Mouse (Mus musculus): ENCODE data around the gene Slc35g2.

DNA sequence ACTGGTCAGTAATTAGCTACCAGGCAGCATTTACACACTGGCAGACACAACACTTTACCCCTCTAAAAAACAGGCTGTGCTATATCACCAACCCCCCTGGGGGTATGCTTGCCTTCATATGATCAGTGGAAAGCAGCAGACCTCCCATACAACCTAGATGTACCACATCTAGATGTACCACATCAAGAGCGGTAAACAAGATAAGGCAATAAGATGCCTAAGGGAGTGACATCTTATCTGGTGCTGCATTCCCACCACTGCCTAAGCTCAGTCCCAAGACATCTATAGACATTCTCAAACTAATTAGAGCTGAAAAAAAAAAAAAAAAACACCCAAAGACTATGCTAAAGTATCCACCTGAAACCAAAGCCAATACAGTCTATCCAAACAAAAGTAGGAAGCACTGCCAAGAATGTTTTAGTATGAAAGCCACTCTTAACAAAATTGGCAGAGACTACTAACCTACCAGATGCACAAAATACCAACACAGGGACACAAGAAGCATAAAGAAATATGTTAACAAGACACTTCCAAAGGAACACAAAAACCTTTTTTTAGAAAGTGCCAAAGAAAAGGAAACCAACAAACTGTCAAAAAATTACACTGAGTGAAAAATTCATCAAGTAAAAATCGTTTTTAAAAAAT, 35.1 kb downstream of the Slc35g2 start:
- no peak for TF ChIP-seq CTCF (IDR thresholded peaks at IDR 0.05; ENCODE audit: insufficient read depth, low read length)
- TF ChIP-seq POLR2A (IDR thresholded peaks at IDR 0.05; ENCODE audit: borderline replicate concordance, extremely low read depth, low read depth, low read length): no peak

All from lung, adult 2 months (tissue).